Mouse (Mus musculus) CD4-positive helper T cell, adult 2 months (primary cell): Measurements from ENCODE around the gene C1qc.

ENCODE experiments used
- DNase-seq: peaks from one replicate; pipeline ENCODE4 v3.0.0-alpha.2; 2012; ENCODE audit warnings: low read depth, missing footprints, low spot score

Gene C1qc

DNA sequence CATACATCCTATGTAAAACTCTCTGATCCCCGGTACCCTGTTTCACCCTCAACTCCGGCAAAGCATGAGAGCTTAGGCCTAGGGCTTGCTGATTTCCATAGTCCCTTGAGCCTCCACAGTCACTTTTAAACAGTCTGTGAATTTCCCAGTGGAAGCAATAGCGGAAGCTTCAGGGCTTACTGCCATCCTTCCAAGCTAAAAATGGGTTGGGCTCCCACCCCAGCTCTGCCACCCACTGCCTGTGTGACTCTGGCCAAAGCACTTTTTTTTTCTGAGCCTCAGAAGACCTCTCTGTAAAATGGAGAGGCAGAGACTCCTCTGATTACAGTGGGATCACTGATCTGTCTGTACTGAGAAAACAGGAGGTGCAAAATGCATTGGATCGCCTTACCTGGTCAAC, 44.3 kb downstream of the C1qc start:
- no peak for DNase-seq

DNA sequence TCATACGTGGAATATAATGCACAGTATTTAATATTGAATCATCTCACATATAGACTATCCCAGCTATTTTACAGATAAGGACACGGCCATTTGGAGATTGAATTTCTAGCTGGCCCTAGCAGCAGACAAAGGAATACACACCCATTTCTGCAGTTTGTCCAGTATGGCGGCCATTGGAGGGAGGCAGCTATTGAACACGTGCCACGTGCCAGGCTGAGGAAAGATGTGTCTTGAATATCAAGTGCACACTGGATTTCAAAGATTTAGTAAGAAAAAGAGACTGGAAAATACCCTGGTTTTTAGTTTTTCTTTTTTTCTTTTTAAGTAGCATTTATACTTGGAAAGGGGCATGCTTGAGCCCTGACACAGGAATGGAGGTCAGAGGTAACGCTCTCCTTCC, 45.7 kb downstream of the C1qc start:
- no peak for DNase-seq

DNA sequence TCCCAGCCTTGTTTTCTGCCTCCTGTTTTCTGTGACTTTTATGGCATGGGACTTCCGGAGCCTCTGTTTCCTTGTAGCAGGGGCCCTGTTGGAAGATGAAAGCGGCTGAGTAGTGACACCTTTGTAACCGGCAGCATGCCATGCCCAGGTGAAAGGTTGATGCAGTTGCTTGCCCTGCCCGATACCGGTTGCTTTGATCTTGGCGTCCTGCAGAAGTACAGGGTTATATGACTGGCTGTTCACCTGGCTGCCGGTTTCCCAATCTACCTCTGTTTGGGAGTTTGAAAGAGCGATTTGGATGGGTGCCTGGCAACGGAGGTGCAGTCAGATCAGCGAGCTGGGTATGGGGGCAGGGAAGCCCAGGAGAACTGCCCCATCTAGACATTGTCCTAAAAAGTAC, 50.1 kb downstream of the C1qc start:
- no peak for DNase-seq

DNA sequence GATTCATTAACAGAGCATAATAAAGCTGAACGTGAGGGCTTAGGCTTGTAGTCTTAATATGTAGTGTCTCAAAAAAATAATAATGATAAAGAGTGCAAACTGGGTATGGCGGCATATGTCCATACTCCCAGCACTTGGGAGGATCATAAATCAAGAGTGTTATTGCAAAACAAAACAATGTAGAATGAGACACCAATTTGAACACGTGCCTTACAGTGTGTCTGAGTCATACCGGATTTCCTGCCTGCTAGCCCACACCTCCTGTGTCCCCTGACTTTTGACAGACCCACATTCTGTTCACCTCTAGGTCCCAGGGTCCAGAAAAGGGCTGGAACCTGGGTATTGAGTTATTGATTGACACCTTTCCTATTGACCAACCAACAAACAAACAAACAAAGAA, 50.8 kb downstream of the C1qc start:
- no peak for DNase-seq

DNA sequence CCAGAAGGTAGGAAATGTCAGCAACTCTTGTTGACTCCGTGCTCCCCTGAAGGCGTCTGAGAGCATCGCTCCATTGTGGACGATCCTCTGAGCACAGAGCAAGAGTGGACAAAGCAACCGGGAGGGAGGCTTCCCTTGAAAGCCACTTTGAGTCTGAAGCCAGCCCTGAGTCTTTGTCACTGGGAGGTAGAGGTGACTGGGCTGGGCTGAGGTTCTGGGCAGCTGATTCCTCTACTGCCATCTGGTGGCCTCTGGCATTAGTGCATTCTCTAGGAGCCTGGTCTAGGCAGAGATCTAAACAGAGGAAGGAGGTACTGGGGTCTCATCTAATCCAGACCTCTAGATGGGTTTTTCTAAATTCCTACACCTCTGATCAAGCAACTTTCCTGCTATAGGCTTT, 51.8 kb downstream of the C1qc start:
- DNase-seq: peak; percentile 67
